Comparison of ENCODE assay signal across 8 mouse cellular contexts in genomic region chr7:3691919-3692318, GRCm38 (mm10). TPM values are rescaled to one million over a fixed set of nuclear protein-coding genes. Genes with fewer than 3 reads are reported as not detected.
A peak's percentile ranks its signal among the peaks of the same experiment; 100 is the strongest.
DNase-seq lines count a peak whose midpoint lies in the region; ATAC-seq and TF ChIP-seq lines count a peak whose summit lies in the region.

No protein-coding gene starts in this region.

- no peak for DNase-seq in kidney, adult 9 months
- DNase-seq in midbrain, postnatal 0 days (ENCODE audit: low spot score) = no peak
- no peak for DNase-seq in urinary bladder, postnatal 10 days (ENCODE audit: low spot score)
- no peak for DNase-seq in right cerebral cortex, adult 18-20 months
- DNase-seq in kidney, adult 18-20 months = no peak

- H3K27me3 ChIP-seq in kidney, embryonic 15.5 days = no peaks in the 10 kb centered on the region
- H3K27me3 ChIP-seq in hindbrain, embryonic 15.5 days = no peaks in the 10 kb centered on the region
- no peaks in the 10 kb centered on the region for H3K27me3 ChIP-seq in midbrain, postnatal 0 days (ENCODE audit: insufficient read depth, low read length)

- peaks cover 42% of the 10 kb centered on the region for H3K36me3 ChIP-seq in kidney, embryonic 15.5 days
- H3K36me3 ChIP-seq in hindbrain, embryonic 15.5 days = peaks cover 21% of the 10 kb centered on the region
- peaks cover 9% of the 10 kb centered on the region for H3K36me3 ChIP-seq in midbrain, postnatal 0 days (ENCODE audit: insufficient read depth, low read length)

- no peaks in the 10 kb centered on the region for H3K9me3 ChIP-seq in kidney, embryonic 15.5 days (replicated peaks)
- H3K9me3 ChIP-seq in hindbrain, embryonic 15.5 days = no peaks in the 10 kb centered on the region
- no peaks in the 10 kb centered on the region for H3K9me3 ChIP-seq in midbrain, postnatal 0 days (ENCODE audit: low read length)

- peak overlapping the region; percentile 76 for H3K4me3 ChIP-seq in kidney, embryonic 15.5 days (replicated peaks)
- peak overlapping the region; percentile 92 for H3K4me3 ChIP-seq in bone marrow macrophage, adult 2 months (ENCODE audit: insufficient read depth, low read length)
- peak overlapping the region; percentile 85 for H3K4me3 ChIP-seq in hindbrain, embryonic 15.5 days
- peak overlapping the region; percentile 72 for H3K4me3 ChIP-seq in midbrain, postnatal 0 days (ENCODE audit: low read depth, low read length)

- peak overlapping the region; percentile 99 for H3K27ac ChIP-seq in kidney, embryonic 15.5 days
- 0 out of 2 replicates have a peak overlapping the region, but pooled peaks have one; percentile 92 for H3K27ac ChIP-seq in bone marrow macrophage, adult 2 months (ENCODE audit: insufficient read depth, low read depth, low read length)
- H3K27ac ChIP-seq in hindbrain, embryonic 15.5 days (replicated peaks) = peak overlapping the region; percentile 95
- peak overlapping the region; percentile 96 for H3K27ac ChIP-seq in midbrain, postnatal 0 days (ENCODE audit: low read depth, low read length)

- peak overlapping the region; percentile 90 for H3K9ac ChIP-seq in kidney, embryonic 15.5 days
- peak overlapping the region; percentile 94 for H3K9ac ChIP-seq in hindbrain, embryonic 15.5 days
- peak overlapping the region; percentile 86 for H3K9ac ChIP-seq in midbrain, postnatal 0 days (replicated peaks; ENCODE audit: low read length, poor library complexity, severe bottlenecking)

- H3K4me1 ChIP-seq in kidney, embryonic 15.5 days = peaks cover 25% of the 10 kb centered on the region
- peaks cover 2% of the 10 kb centered on the region; the same call in 1 of the 2 replicates for H3K4me1 ChIP-seq in bone marrow macrophage, adult 2 months (ENCODE audit: control insufficient read depth, insufficient read depth, low read length)
- H3K4me1 ChIP-seq in hindbrain, embryonic 15.5 days (replicated peaks) = peaks cover 30% of the 10 kb centered on the region
- H3K4me1 ChIP-seq in midbrain, postnatal 0 days (ENCODE audit: insufficient read depth, low read length) = peaks cover 9% of the 10 kb centered on the region; the same call in 1 of the 2 replicates

- WGBS in kidney, embryonic 15.5 days = 18% methylated on average over 3 of the region's 3 CpGs
- 37% methylated on average over 3 of the region's 3 CpGs for WGBS in hindbrain, embryonic 15.5 days
- WGBS in midbrain, postnatal 0 days = 36% methylated on average over 3 of the region's 3 CpGs

- H3K4me2 ChIP-seq in kidney, embryonic 15.5 days = peak overlapping the region; percentile 90
- peak overlapping the region; percentile 68 for H3K4me2 ChIP-seq in hindbrain, embryonic 15.5 days
- peak overlapping the region; percentile 63 for H3K4me2 ChIP-seq in midbrain, postnatal 0 days (ENCODE audit: low read depth, low read length, poor library complexity, severe bottlenecking)

- TF ChIP-seq CTCF in bone marrow macrophage, adult 2 months (IDR thresholded peaks at IDR 0.05; ENCODE audit: low read depth, low read length) = no peak
- TF ChIP-seq CTCF in midbrain, postnatal 0 days (IDR thresholded peaks at IDR 0.05) = no peak

- ATAC-seq in kidney, embryonic 15.5 days (replicated peaks; ENCODE audit: low FRiP score) = no peak
- no peak for ATAC-seq in hindbrain, embryonic 15.5 days (ENCODE audit: low FRiP score, low read depth)
- ATAC-seq in midbrain, postnatal 0 days (ENCODE audit: low FRiP score) = no peak

- no peak for TF ChIP-seq POLR2A in bone marrow macrophage, adult 2 months (IDR thresholded peaks at IDR 0.05; ENCODE audit: borderline replicate concordance, low read depth, low read length)

RNA-seq across cellular contexts. Expression of gene Tsen34, which starts 0.7 kb away (rescaled TPM):
- 274 and 286 TPM in 2 replicates for polyA plus RNA-seq in kidney, embryonic 15.5 days (2015; fragmentation: Nextera tagmentation; extraction: Ambion mirVana)
- 56.5 and 59.4 TPM in 2 replicates for polyA plus RNA-seq in bone marrow macrophage, adult 2 months (2012; ENCODE audit: insufficient read depth, insufficient read length, missing spikeins)
- polyA plus RNA-seq in hindbrain, embryonic 15.5 days (2015; fragmentation: Nextera tagmentation; extraction: Ambion mirVana) = 275 and 297 TPM in 2 replicates
- total RNA-seq in midbrain, postnatal 0 days (2014; rRNA removed) = 329 and 396 TPM in 2 replicates
- polyA plus RNA-seq in midbrain, postnatal 0 days (2015; fragmentation: Nextera tagmentation; extraction: Ambion mirVana) = 260 and 263 TPM in 2 replicates

RNA-seq across cellular contexts. Expression of gene Mboat7, which starts 1.4 kb away (rescaled TPM):
- polyA plus RNA-seq in kidney, embryonic 15.5 days (2015; fragmentation: Nextera tagmentation; extraction: Ambion mirVana) = 56.9 and 59.6 TPM in 2 replicates
- polyA plus RNA-seq in bone marrow macrophage, adult 2 months (2012; ENCODE audit: insufficient read depth, insufficient read length, missing spikeins) = 79.5 and 93.8 TPM in 2 replicates
- polyA plus RNA-seq in hindbrain, embryonic 15.5 days (2015; fragmentation: Nextera tagmentation; extraction: Ambion mirVana) = 105 and 113 TPM in 2 replicates
- total RNA-seq in midbrain, postnatal 0 days (2014; rRNA removed) = 219 and 252 TPM in 2 replicates
- polyA plus RNA-seq in midbrain, postnatal 0 days (2015; fragmentation: Nextera tagmentation; extraction: Ambion mirVana) = 134 and 141 TPM in 2 replicates

RNA-seq across cellular contexts. Expression of gene Rps9, which starts 11.9 kb away (rescaled TPM):
- polyA plus RNA-seq in kidney, embryonic 15.5 days (2015; fragmentation: Nextera tagmentation; extraction: Ambion mirVana) = 1,518 and 1,652 TPM in 2 replicates
- polyA plus RNA-seq in bone marrow macrophage, adult 2 months (2012; ENCODE audit: insufficient read depth, insufficient read length, missing spikeins) = 1,730 and 1,840 TPM in 2 replicates
- 691 and 766 TPM in 2 replicates for polyA plus RNA-seq in hindbrain, embryonic 15.5 days (2015; fragmentation: Nextera tagmentation; extraction: Ambion mirVana)
- 733 and 742 TPM in 2 replicates for total RNA-seq in midbrain, postnatal 0 days (2014; rRNA removed)
- polyA plus RNA-seq in midbrain, postnatal 0 days (2015; fragmentation: Nextera tagmentation; extraction: Ambion mirVana) = 638 and 663 TPM in 2 replicates

RNA-seq across cellular contexts. Expression of gene Tmc4, which starts 14.6 kb away (rescaled TPM):
- 20.4 and 23.9 TPM in 2 replicates for polyA plus RNA-seq in kidney, embryonic 15.5 days (2015; fragmentation: Nextera tagmentation; extraction: Ambion mirVana)
- polyA plus RNA-seq in bone marrow macrophage, adult 2 months (2012; ENCODE audit: insufficient read depth, insufficient read length, missing spikeins) = 5.8 and 8.3 TPM in 2 replicates
- polyA plus RNA-seq in hindbrain, embryonic 15.5 days (2015; fragmentation: Nextera tagmentation; extraction: Ambion mirVana) = 5.0 and 5.2 TPM in 2 replicates
- 4.0 and 8.2 TPM in 2 replicates for total RNA-seq in midbrain, postnatal 0 days (2014; rRNA removed)
- 3.7 and 4.2 TPM in 2 replicates for polyA plus RNA-seq in midbrain, postnatal 0 days (2015; fragmentation: Nextera tagmentation; extraction: Ambion mirVana)

RNA-seq across cellular contexts. Expression of gene Leng1, which starts 26.3 kb away (rescaled TPM):
- polyA plus RNA-seq in kidney, embryonic 15.5 days (2015; fragmentation: Nextera tagmentation; extraction: Ambion mirVana) = 18.1 and 18.7 TPM in 2 replicates
- 8.5 and 9.1 TPM in 2 replicates for polyA plus RNA-seq in bone marrow macrophage, adult 2 months (2012; ENCODE audit: insufficient read depth, insufficient read length, missing spikeins)
- 15.3 and 17.1 TPM in 2 replicates for polyA plus RNA-seq in hindbrain, embryonic 15.5 days (2015; fragmentation: Nextera tagmentation; extraction: Ambion mirVana)
- 5.2 and 7.2 TPM in 2 replicates for total RNA-seq in midbrain, postnatal 0 days (2014; rRNA removed)
- 11.2 and 12.1 TPM in 2 replicates for polyA plus RNA-seq in midbrain, postnatal 0 days (2015; fragmentation: Nextera tagmentation; extraction: Ambion mirVana)
